Mouse (Mus musculus) heart, embryonic 14.5 days (tissue): ENCODE measurements around the gene Swsap1. TPM values are rescaled to one million over a fixed set of nuclear protein-coding genes. Genes with fewer than 3 reads are reported as not detected.

Source experiments
- ATAC-seq: fragments of 200-750 bp; cut with Nextera tagmentation; 2 replicates; pipeline ENCODE4 v1.8.0; 2017; ENCODE audit warnings: low read depth, moderate TSS enrichment; ENCODE audit not compliant: insufficient number of reproducible peaks, insufficient read depth, low FRiP score
- H3K27ac ChIP-seq, 2 experiments: fragments of 200-500 bp in 1 of 2; fragments of 300-500 bp in 1 of 2; sonication (generic) in 1 of 2; replicated peaks in 1 of 2; 2 replicates each; pipeline ENCODE4 v1.5.1; 2012 to 2014; ENCODE audit warnings: low read depth in 2 of 2, low read length in 2 of 2, control low read depth in 1 of 2, mild to moderate bottlenecking in 1 of 2, mixed read lengths in 1 of 2; ENCODE audit not compliant: control insufficient read depth in 1 of 2, insufficient read depth in 1 of 2
- H3K27me3 ChIP-seq: fragments of 300-500 bp; sonication (generic); 2 replicates; pipeline ENCODE4 v1.6.1; 2014; ENCODE audit warnings: mild to moderate bottlenecking, low read length, control low read depth; ENCODE audit not compliant: control insufficient read depth, insufficient read depth
- H3K36me3 ChIP-seq: fragments of 300-500 bp; sonication (generic); 2 replicates; pipeline ENCODE4 v1.6.1; 2014; ENCODE audit warnings: mild to moderate bottlenecking, control low read depth, low read length, mixed read lengths; ENCODE audit not compliant: control insufficient read depth, insufficient read depth
- H3K4me1 ChIP-seq, 2 experiments: fragments of 200-500 bp in 1 of 2; fragments of 300-500 bp in 1 of 2; sonication (generic) in 1 of 2; 2 replicates each; pipeline ENCODE4 v1.6.1; 2012 to 2014; ENCODE audit warnings: low read length in 2 of 2, control low read depth in 1 of 2, mixed read lengths in 1 of 2; ENCODE audit not compliant: control insufficient read depth in 2 of 2, insufficient read depth in 2 of 2
- H3K4me2 ChIP-seq: fragments of 300-500 bp; sonication (generic); 2 replicates; pipeline ENCODE4 v1.6.1; 2014; ENCODE audit warnings: mild to moderate bottlenecking, low read length
- H3K4me3 ChIP-seq, 2 experiments: fragments of 200-500 bp in 1 of 2; fragments of 300-500 bp in 1 of 2; sonication (generic) in 1 of 2; 2 replicates each; pipeline ENCODE4 v1.5.1; 2012 to 2014; ENCODE audit warnings: low read length in 2 of 2, mild to moderate bottlenecking in 2 of 2, control low read depth in 1 of 2, low read depth in 1 of 2, moderate library complexity in 1 of 2; ENCODE audit not compliant: control insufficient read depth in 1 of 2, insufficient read depth in 1 of 2
- H3K9ac ChIP-seq: fragments of 300-500 bp; sonication (generic); 2 replicates; pipeline ENCODE4 v1.6.1; 2014; ENCODE audit warnings: mild to moderate bottlenecking, low read length
- H3K9me3 ChIP-seq: fragments of 300-500 bp; sonication (generic); 2 replicates; pipeline ENCODE4 v1.6.1; 2016; ENCODE audit warnings: low read length, control low read depth; ENCODE audit not compliant: control insufficient read depth
- WGBS: fragments of 180-500 bp; shearing (Covaris S2); extraction: QIAGEN DNeasy Blood & Tissue Kit; methylation state at CpG from one replicate; pipeline ENCODE4 v1.1.7; 2014; 5-methylcytosine and 5-hydroxymethylcytosine counted together
- polyA plus RNA-seq: library from polyadenylated mRNA; unstranded; fragments of >200 nt; fragmentation: Nextera tagmentation; extraction: Ambion mirVana; gene quantifications from 2 replicates; pipeline ENCODE4 v1.2.1, GENCODE M21; 2014

Swsap1 gene
- polyA plus RNA-seq: 8.3 and 9.8 TPM in 2 replicates

DNA sequence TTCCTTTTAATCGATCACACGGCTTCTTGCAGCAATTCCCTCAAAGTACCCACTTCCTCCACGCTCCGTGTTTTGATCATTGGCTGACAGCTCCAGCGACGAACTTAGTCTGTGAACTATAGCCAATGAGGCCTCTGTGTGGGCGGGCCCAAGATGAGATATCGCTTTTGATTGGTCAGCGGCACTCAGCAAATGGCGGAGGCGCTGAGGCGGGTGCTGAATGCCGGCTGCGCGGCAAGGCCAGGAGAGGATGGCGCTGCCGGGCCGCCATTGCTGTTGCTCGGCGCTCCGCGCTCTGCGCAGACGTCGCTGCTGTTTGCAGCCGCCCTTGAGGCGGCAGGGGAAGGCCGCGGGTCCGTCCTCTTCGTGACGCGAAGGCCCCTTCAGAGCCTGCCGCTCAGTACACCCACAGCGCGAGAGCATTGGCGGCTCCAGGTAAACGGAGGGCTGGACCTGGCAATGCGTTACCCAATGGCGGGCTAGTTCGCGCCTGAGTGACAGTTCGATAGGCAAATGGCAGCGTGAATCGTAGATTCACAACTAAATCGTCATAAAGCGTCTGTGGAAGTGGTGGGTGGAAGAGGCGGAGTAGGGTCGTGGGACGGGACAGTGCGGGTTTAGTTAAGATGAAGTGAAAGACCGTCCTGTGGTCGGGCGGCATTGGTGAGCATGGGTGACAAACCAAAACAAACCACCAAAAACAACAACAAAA lies at the start of gene Swsap1:
TSS of gene Swsap1 (plus strand) at position 186 of the 712 bp plus-strand sequence.
- Histone ChIP-seq H3K9ac (peak within 1 kb of the TSS; percentile 77), H3K9me3 (no peaks in the 10 kb centered on the region), H3K36me3 (0 out of 2 replicates have a peak, but pooled peaks cover 9% of the 10 kb centered on the region), H3K4me3 (peak within 1 kb of the TSS; percentile 59 to 74), H3K27me3 (peaks cover 6% of the 10 kb centered on the region), H3K4me2 (peak within 1 kb of the TSS; percentile 69), H3K4me1 (peaks cover 3 to 12% of the 10 kb centered on the region in 2 experiments; a peak in 3 of 4 replicates), H3K27ac (peak within 1 kb of the TSS; percentile 86 to 91)
- ATAC-seq: peak; percentile 96
- under 1% methylated on average over 53 of the region's 54 CpGs for WGBS

DNA sequence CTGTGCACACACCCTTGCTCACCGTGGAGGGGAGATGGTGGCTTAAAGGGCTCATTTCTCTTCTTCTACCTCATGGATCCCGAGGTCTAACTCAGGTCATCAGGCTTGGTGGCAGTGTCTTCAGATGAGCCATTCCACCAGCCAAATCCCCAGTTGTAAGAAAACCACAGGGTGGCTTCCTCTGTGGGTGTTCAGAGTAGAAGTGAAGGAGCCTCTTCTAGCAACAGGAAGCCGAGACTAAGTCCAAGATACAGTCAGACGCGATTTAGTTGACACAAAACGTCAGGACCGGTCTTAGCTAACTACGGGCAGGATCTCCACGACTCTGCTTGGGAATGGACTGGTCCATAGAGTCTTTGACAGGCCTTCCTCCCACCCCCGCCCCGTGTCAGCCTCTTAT lies 47.3 kb upstream of the Swsap1 start:
- Histone ChIP-seq H3K4me1 (no peaks in the 10 kb centered on the region), H3K9me3 (no peaks in the 10 kb centered on the region), H3K9ac (no peak overlapping the region), H3K36me3 (no peaks in the 10 kb centered on the region), H3K4me2 (no peak overlapping the region), H3K27ac (no peak overlapping the region), H3K4me3 (no peak overlapping the region), H3K27me3 (0 out of 2 replicates have a peak, but pooled peaks cover 2% of the 10 kb centered on the region)
- ATAC-seq: no peak
- WGBS: 65% methylated on average over 11 of the region's 11 CpGs

DNA sequence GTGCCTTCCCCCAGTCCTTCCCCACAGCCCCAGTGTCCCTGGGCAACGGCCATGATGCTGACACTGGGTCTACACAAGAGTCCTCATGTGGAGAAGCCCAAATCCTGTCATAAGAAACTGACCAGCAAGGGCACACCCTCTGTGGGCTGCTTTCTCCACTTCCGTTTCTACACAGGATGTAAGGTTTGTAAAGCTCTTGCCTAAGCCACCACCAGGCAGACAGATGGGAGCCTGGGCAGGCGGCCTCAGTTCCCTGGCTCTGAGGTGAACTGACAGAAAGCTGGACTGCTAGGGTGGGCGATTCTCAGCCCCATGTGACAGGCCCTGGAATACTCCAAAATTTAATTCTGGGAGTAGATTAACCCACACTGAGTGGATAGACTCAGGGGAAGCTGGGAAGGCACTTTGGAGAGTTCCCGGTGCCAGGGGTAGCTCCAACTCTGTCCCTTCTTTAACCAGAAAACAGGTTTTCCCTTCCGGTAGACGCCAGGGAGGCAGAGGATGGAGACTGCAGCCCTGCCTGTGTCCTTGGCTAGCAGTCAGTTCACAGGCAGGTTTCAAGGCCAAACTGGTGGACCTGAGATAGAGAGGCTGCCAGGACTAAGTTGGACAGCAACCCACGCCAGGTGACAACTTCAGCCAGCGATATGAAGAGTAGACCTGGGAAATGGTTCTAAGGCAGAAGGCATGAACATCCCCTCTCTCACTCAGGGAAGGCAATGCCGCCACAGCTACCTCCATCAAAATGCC lies 45.9 kb upstream of the Swsap1 start:
- ATAC-seq: no peak
- Histone ChIP-seq H3K27ac (no peak overlapping the region), H3K9me3 (no peaks in the 10 kb centered on the region), H3K4me3 (no peak overlapping the region), H3K4me1 (no peaks in the 10 kb centered on the region), H3K36me3 (0 out of 2 replicates have a peak, but pooled peaks cover 1% of the 10 kb centered on the region), H3K4me2 (no peak overlapping the region), H3K9ac (no peak overlapping the region), H3K27me3 (0 out of 2 replicates have a peak, but pooled peaks cover 2% of the 10 kb centered on the region)
- WGBS: 65% methylated on average over 10 of the region's 10 CpGs

DNA sequence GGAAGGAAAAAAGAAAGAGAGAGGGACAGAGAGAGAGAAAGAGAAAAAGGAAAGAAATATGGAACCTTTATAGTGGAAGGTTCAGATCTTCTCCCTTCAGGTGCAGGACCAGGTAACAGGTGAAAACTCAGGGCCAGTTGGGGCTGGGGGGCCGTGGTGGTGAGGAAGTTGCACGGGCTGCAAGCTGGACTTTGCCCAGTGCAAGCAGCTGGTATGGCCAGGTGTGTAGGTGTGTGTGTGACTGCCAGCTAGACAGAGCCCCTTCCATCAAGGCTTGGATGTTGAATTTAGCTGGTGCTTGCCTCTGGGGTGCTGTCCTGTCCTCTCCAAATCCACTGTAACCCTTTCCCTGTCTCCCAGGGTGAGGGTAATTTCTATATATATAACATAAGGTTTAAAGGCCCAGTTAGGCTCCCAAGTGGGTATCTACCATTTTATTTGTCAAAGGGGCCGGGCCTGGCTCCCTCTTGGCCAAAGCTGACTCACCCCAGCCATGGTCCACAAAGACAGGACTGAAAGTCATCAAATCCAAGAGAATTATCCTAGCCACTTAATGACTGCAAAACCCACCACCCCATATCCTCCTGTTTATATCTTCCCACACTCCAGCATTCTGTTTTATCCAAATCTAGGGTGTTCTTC lies 38.6 kb upstream of the Swsap1 start:
- H3K4me1 ChIP-seq: peaks cover 0 to 4% of the 10 kb centered on the region in 2 experiments; a peak in 1 of 4 replicates
- 0 out of 2 replicates have a peak, but pooled peaks cover 4% of the 10 kb centered on the region for H3K36me3 ChIP-seq
- no peaks in the 10 kb centered on the region for H3K9me3 ChIP-seq
- peak overlapping the region; percentile 62 to 69 for H3K4me3 ChIP-seq
- H3K9ac ChIP-seq: peak overlapping the region; percentile 75
- peak overlapping the region; percentile 99 for H3K4me2 ChIP-seq
- no peak for ATAC-seq
- 78% methylated on average over 3 of the region's 3 CpGs for WGBS
- no peaks in the 10 kb centered on the region for H3K27me3 ChIP-seq
- H3K27ac ChIP-seq: no peak overlapping the region

DNA sequence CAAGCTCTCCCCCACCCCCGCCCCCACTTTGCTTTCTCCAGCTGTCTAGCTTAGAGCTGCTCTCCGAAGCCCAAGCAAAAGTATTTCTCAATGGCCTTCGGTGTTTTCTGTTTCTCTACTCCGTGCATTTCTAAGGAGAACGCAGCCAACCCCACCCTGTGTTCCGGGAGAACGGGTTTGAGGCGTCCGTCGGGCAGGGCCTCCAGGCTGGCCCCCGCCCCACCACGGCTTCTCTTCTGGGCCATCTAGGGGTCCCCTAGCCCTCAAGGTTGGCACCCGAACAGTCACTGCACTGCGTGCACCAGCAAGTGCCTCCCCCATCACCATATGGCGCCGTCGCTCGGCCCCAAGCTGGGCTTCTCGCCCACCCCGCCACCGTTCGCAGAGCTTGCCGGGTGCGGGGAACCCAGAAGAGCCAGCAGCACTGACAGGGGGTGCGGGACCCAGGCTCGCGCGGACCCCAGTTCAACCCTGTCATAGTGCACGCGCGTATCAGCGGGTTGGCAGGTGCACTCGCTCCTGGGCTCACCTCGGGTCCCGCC lies 38.0 kb upstream of the Swsap1 start:
- H3K4me2 ChIP-seq: peak overlapping the region; percentile 99
- peak overlapping the region in 1 of 2 experiments; percentile 50; a peak in 2 of 4 replicates for H3K27ac ChIP-seq
- peak; percentile 33 for ATAC-seq
- no peaks in the 10 kb centered on the region for H3K9me3 ChIP-seq
- H3K27me3 ChIP-seq: no peaks in the 10 kb centered on the region
- 3% methylated on average over 32 of the region's 35 CpGs for WGBS
- H3K9ac ChIP-seq: peak overlapping the region; percentile 75
- peak overlapping the region; percentile 62 to 69 for H3K4me3 ChIP-seq
- H3K4me1 ChIP-seq: peaks cover 0 to 4% of the 10 kb centered on the region in 2 experiments; a peak in 1 of 4 replicates
- H3K36me3 ChIP-seq: 0 out of 2 replicates have a peak, but pooled peaks cover 4% of the 10 kb centered on the region

DNA sequence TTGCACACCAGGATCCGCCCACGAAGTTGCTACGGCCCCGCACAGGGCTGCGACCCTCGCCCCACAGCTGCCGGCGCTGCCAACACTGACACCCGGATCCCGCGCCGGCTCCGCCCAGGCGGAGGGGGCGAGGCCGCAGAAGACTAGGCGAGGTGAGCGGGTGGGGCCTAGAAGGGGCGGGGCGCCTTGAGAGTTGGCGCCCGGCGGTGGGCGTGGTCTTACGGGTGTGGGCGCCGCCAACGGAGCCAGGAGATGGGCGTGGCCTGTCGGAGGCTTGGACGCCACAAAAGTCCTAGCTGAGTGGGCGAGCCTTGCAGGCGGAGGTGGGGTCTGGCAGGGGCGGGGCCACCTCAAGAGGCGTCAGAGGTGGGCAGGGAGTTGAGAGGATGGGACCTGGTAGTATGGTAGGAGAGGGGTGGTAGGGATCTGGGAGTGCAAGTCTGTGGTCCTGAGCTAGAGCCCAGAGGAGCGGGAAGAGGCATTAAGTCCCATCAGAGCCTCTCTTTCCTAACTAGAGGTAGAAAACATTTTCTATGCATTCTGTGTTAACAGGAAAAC lies 37.4 kb upstream of the Swsap1 start, which contains the start of gene Rab3d:
TSS of gene Rab3d (minus strand) at position 158 of the 558 bp plus-strand sequence.
- no peaks in the 10 kb centered on the region for H3K27me3 ChIP-seq
- no peaks in the 10 kb centered on the region for H3K9me3 ChIP-seq
- H3K4me1 ChIP-seq: peaks cover 0 to 5% of the 10 kb centered on the region in 2 experiments; a peak in 2 of 4 replicates
- H3K36me3 ChIP-seq: 0 out of 2 replicates have a peak, but pooled peaks cover 4% of the 10 kb centered on the region
- peak within 1 kb of the TSS; percentile 75 for H3K9ac ChIP-seq
- under 1% methylated on average over 33 of the region's 36 CpGs for WGBS
- H3K27ac ChIP-seq: peak within 1 kb of the TSS in 1 of 2 experiments; percentile 50; a peak in 2 of 4 replicates
- H3K4me3 ChIP-seq: peak within 1 kb of the TSS; percentile 62 to 69
- ATAC-seq: peak; percentile 92
- peak within 1 kb of the TSS; percentile 99 for H3K4me2 ChIP-seq
